8 mouse cellular contexts compared by ENCODE assay signal in genomic region chr3:14869779-14870178, GRCm38 (mm10). TPM values are rescaled to one million over a fixed set of nuclear protein-coding genes. Genes with fewer than 3 reads are reported as not detected.
A peak's percentile ranks its signal among the peaks of the same experiment; 100 is the strongest.
DNase-seq lines count a peak whose midpoint lies in the region; ATAC-seq and TF ChIP-seq lines count a peak whose summit lies in the region.

No protein-coding gene starts in this region.

- intact Hi-C loops in heart, postnatal 14 days (cut with DNase I) = loop anchor here (2.0 to 10.0 kb wide), 3 partner anchors 225 to 378 kb away; no protein-coding TSS in a partner anchor

- no peaks in the 10 kb centered on the region for H3K36me3 ChIP-seq in ES-E14 (ENCODE audit: control insufficient read depth, insufficient read depth, low read length, poor library complexity, severe bottlenecking)
- no peaks in the 10 kb centered on the region for H3K36me3 ChIP-seq in forebrain, embryonic 11.5 days (ENCODE audit: control insufficient read depth, insufficient read depth, low read length)

- peak; percentile 80 for DNase-seq in ES-E14 (ENCODE audit: low read depth, low spot score)
- DNase-seq in brain, embryonic 14.5 days (ENCODE audit: low read depth) = peak; percentile 77
- peak; percentile 82 for DNase-seq in forebrain, embryonic 11.5 days (ENCODE audit: low spot score)
- DNase-seq in heart, postnatal 14 days = peak; percentile 63 to 75
- DNase-seq in layer of hippocampus, adult 18-20 months (ENCODE audit: low spot score in 2 of 2) = peak; percentile 47 to 84
- peak; percentile 86 for DNase-seq in lung, postnatal 25 days (ENCODE audit: low spot score)
- peak; percentile 83 for DNase-seq in retina, embryonic 14.5 days (ENCODE audit: low spot score)
- DNase-seq in thymus, postnatal 36 days = peak; percentile 74 to 75

- in situ Hi-C loops in ES-E14 (cut with MboI; ENCODE audit: low sequenced_read_pairs in 2 of 2, unreplicated experiment in 2 of 2) = loop anchor here (5.0 to 10.0 kb wide), 2 partner anchors 323 to 325 kb away; no protein-coding TSS in a partner anchor

- no peak overlapping the region for H3K27ac ChIP-seq in ES-E14 (ENCODE audit: insufficient read depth, low read depth, low read length, poor library complexity, severe bottlenecking)
- H3K27ac ChIP-seq in forebrain, embryonic 11.5 days (ENCODE audit: low read depth, low read length) = no peak overlapping the region

- peak; percentile 74 for ATAC-seq in forebrain, embryonic 11.5 days (replicated peaks; ENCODE audit: low FRiP score)

- H3K4me2 ChIP-seq in forebrain, embryonic 11.5 days (ENCODE audit: low read depth, low read length, severe bottlenecking) = no peak overlapping the region

- H3K9ac ChIP-seq in ES-E14 (ENCODE audit: insufficient read depth, low read depth, low read length, poor library complexity, severe bottlenecking) = no peak overlapping the region
- no peak overlapping the region for H3K9ac ChIP-seq in forebrain, embryonic 11.5 days (ENCODE audit: low read length)

- TF ChIP-seq POLR2A in brain, embryonic 14.5 days (IDR thresholded peaks at IDR 0.05; ENCODE audit: borderline replicate concordance, extremely low read depth, insufficient read depth, insufficient read length, poor library complexity, severe bottlenecking) = no peak

- H3K27me3 ChIP-seq in forebrain, embryonic 11.5 days (ENCODE audit: control insufficient read depth, insufficient read depth, low read length) = no peaks in the 10 kb centered on the region

- 0 out of 4 replicates have a peak, but pooled peaks cover 2% of the 10 kb centered on the region in 2 experiments for H3K4me1 ChIP-seq in ES-E14 (ENCODE audit: control insufficient read depth in 2 of 2, insufficient read depth in 2 of 2, low read length in 2 of 2, poor library complexity in 1 of 2)
- H3K4me1 ChIP-seq in forebrain, embryonic 11.5 days (replicated peaks; ENCODE audit: control insufficient read depth, insufficient read depth, low read length) = no peaks in the 10 kb centered on the region

- no peak overlapping the region for H3K4me3 ChIP-seq in ES-E14 (ENCODE audit: insufficient read depth in 1 of 2, low read depth in 1 of 2, low read length in 2 of 2, poor library complexity in 1 of 2, severe bottlenecking in 1 of 2)
- H3K4me3 ChIP-seq in forebrain, embryonic 11.5 days (ENCODE audit: low read depth, low read length) = no peak overlapping the region

- peak; percentile 82 for TF ChIP-seq CTCF in brain, embryonic 14.5 days (IDR thresholded peaks at IDR 0.05; ENCODE audit: borderline replicate concordance, extremely low read depth, insufficient read depth, insufficient read length)

- no peaks in the 10 kb centered on the region for H3K9me3 ChIP-seq in ES-E14 (ENCODE audit: control insufficient read depth, insufficient read depth, low read depth, low read length)
- no peaks in the 10 kb centered on the region for H3K9me3 ChIP-seq in forebrain, embryonic 11.5 days (ENCODE audit: control insufficient read depth, low read length)

- WGBS in forebrain, embryonic 11.5 days = 29% methylated on average over 11 of the region's 11 CpGs

TF ChIP-seq in ES-E14, 5 proteins besides CTCF, POLR2A, EP300 and RAD21:
- TF ChIP-seq CHD2 (IDR thresholded peaks at IDR 0.05; ENCODE audit: low read depth, low read length) (no peak), HCFC1 (IDR thresholded peaks at IDR 0.05; ENCODE audit: borderline replicate concordance, insufficient read depth, low read length) (no peak), ZC3H11A (IDR thresholded peaks at IDR 0.05; ENCODE audit: borderline replicate concordance, low read depth, low read length) (peak; percentile 93)

RNA-seq across cellular contexts. Expression of gene Car3, which starts 6.5 kb away (rescaled TPM):
- 2.4 and 5.3 TPM in 2 replicates for total RNA-seq in ES-E14 (2012; rRNA removed)
- polyA plus RNA-seq in brain, embryonic 14.5 days (2012; rRNA removed) = 1.1 and 1.7 TPM in 2 replicates
- polyA plus RNA-seq in forebrain, embryonic 11.5 days (2014; fragmentation: Nextera tagmentation; extraction: Ambion mirVana) = 1.5 and 1.6 TPM in 2 replicates
- total RNA-seq in heart, postnatal 14 days (2021) = 10 to 100 TPM; 32.4 to 97.8 TPM
- under 1 TPM; 0.62 to 0.71 TPM for total RNA-seq in layer of hippocampus, adult 18-20 months (2021)

RNA-seq across cellular contexts. Expression of gene Car2, which starts 16.3 kb away (rescaled TPM):
- 92.9 and 132 TPM in 2 replicates for total RNA-seq in ES-E14 (2012; rRNA removed)
- 23.1 and 28.6 TPM in 2 replicates for polyA plus RNA-seq in brain, embryonic 14.5 days (2012; rRNA removed)
- 105 and 114 TPM in 2 replicates for polyA plus RNA-seq in forebrain, embryonic 11.5 days (2014; fragmentation: Nextera tagmentation; extraction: Ambion mirVana)
- total RNA-seq in heart, postnatal 14 days (2021) = 1 to 10 TPM; 8.0 TPM
- total RNA-seq in layer of hippocampus, adult 18-20 months (2021) = 100 to 1,000 TPM; 152 to 187 TPM

Comparison
In these comparisons a context has a peak if more than half of its experiments do, and no peak if none do; other contexts are left out.
1. RNA of gene Car2, which starts 16.3 kb away (total RNA-seq): 152 to 187 TPM in layer of hippocampus, adult 18-20 months and 92.9 to 132 TPM in ES-E14; 8.0 TPM in heart, postnatal 14 days; every median in the first group is over 10 times any median in the second.
2. Peak in every context shown above with its lines, with median percentiles within 50 percentile points of each other: DNase-seq.